Mouse (Mus musculus): ENCODE measurements around the gene Efhd2. TPM values are rescaled to one million over a fixed set of nuclear protein-coding genes. Genes with fewer than 3 reads are reported as not detected.

The Efhd2 gene
- polyA plus RNA-seq, 1 experiment from 2014 or later, result 39.5 TPM

GRCm38 (mm10) chr4:141831361-141831760, 43.4 kb downstream of the Efhd2 start:
- no peak overlapping the region for H3K27ac ChIP-seq
- no peak for DNase-seq (ENCODE audit: extremely low spot score, low spot score)
- no peaks in the 10 kb centered on the region for H3K36me3 ChIP-seq (replicated peaks)
- H3K4me1 ChIP-seq, result peaks cover 4% of the 10 kb centered on the region; the same call in 1 of the 2 replicates
- WGBS, result 82% methylated on average over 7 of the region's 7 CpGs
- no peak overlapping the region for H3K4me3 ChIP-seq
- no peaks in the 10 kb centered on the region for H3K9me3 ChIP-seq
- H3K27me3 ChIP-seq (ENCODE audit: poor library complexity, severe bottlenecking), result no peaks in the 10 kb centered on the region

DNA sequence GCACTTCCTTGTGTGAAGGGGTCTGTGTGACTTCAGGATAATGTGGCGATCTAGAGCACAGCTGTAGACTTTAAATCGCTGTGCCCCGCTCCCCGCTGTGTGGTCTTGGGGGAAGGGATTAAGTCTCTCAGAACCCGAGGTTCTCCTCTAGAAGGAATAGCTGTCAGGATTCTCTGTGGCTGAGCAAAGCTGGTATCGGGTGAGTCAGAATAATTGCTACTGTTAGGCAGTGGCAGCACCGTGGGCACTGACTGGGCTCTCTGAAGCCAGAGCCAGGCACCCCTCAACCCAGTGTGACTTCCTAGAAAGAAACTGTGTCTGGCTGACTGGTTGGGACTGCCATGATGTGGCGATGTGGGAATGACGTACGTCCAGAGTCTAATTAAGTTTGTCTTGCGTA, 44.3 kb downstream of the Efhd2 start:
- Histone ChIP-seq H3K9me3 (no peaks in the 10 kb centered on the region), H3K4me3 (no peak overlapping the region), H3K36me3 (replicated peaks) (no peaks in the 10 kb centered on the region), H3K27me3 (ENCODE audit: poor library complexity, severe bottlenecking) (no peaks in the 10 kb centered on the region), H3K27ac (no peak overlapping the region), H3K4me1 (peaks cover 4% of the 10 kb centered on the region; the same call in 1 of the 2 replicates)
- no peak for DNase-seq (ENCODE audit: extremely low spot score, low spot score)
- WGBS, result 57% methylated on average over 11 of the region's 11 CpGs

GRCm38 (mm10) chr4:141828177-141828576, 46.5 kb downstream of the Efhd2 start:
- Histone ChIP-seq H3K36me3 (replicated peaks) (no peaks in the 10 kb centered on the region), H3K4me1 (peaks cover 5% of the 10 kb centered on the region; the same call in 1 of the 2 replicates), H3K27me3 (ENCODE audit: poor library complexity, severe bottlenecking) (no peaks in the 10 kb centered on the region), H3K9me3 (no peaks in the 10 kb centered on the region), H3K27ac (no peak overlapping the region), H3K4me3 (no peak overlapping the region)
- DNase-seq (ENCODE audit: extremely low spot score, low spot score), result no peak
- WGBS, result 76% methylated on average over 4 of the region's 4 CpGs

- Histone ChIP-seq H3K27me3 (ENCODE audit: poor library complexity, severe bottlenecking) (no peaks in the 10 kb centered on the region), H3K4me1 (peaks cover 9% of the 10 kb centered on the region), H3K27ac (no peak overlapping the region), H3K9me3 (no peaks in the 10 kb centered on the region), H3K36me3 (replicated peaks) (no peaks in the 10 kb centered on the region), H3K4me3 (no peak overlapping the region)
- WGBS, result 92% methylated on average over 2 of the region's 2 CpGs
- no peak for DNase-seq (ENCODE audit: extremely low spot score, low spot score)
These were observed 47.3 kb downstream of the Efhd2 start for GRCm38 (mm10) chr4:141827401-141827800.

- no peak within 1 kb of the TSS for H3K4me3 ChIP-seq
- no peak for DNase-seq (ENCODE audit: extremely low spot score, low spot score)
- H3K27me3 ChIP-seq (ENCODE audit: poor library complexity, severe bottlenecking), result no peaks in the 10 kb centered on the region
- H3K36me3 ChIP-seq (replicated peaks), result no peaks in the 10 kb centered on the region
- 75% methylated on average over 5 of the region's 5 CpGs for WGBS
- no peak within 1 kb of the TSS for H3K27ac ChIP-seq
- peaks cover 12% of the 10 kb centered on the region for H3K4me1 ChIP-seq
- H3K9me3 ChIP-seq, result no peaks in the 10 kb centered on the region
These were observed 48.7 kb downstream of the Efhd2 start, which contains the start of gene Cela2a for GRCm38 (mm10) chr4:141826060-141826459. Gene Cela2a, minus strand, starts transcription at chr4:141826160.

DNA sequence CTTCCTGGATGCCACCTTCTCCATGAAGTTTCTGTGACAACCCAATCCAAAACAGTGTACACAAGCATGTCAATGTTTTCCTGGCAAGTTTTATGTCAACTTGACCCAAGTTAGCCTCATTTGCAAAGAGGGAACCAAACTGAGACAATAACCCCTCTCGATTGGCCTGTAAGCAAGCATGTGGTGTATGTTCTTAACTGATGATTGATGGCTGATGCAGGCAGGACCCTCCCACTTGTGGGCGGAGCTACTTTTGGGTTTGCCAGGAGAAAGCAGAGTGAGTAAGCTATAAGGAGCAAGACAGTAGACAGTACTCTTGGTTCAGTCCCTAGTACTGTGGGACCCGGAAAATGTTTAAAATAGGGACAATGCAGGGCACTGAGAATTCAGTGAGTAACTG, 51.7 kb downstream of the Efhd2 start:
- no peaks in the 10 kb centered on the region for H3K36me3 ChIP-seq (replicated peaks)
- peaks cover 8% of the 10 kb centered on the region; the same call in 1 of the 2 replicates for H3K4me1 ChIP-seq
- 70% methylated on average over 3 of the region's 3 CpGs for WGBS
- H3K4me3 ChIP-seq, result no peak overlapping the region
- no peaks in the 10 kb centered on the region for H3K27me3 ChIP-seq (ENCODE audit: poor library complexity, severe bottlenecking)
- H3K9me3 ChIP-seq, result no peaks in the 10 kb centered on the region
- H3K27ac ChIP-seq, result no peak overlapping the region
- no peak for DNase-seq (ENCODE audit: extremely low spot score, low spot score)

- peaks cover 17% of the 10 kb centered on the region for H3K4me1 ChIP-seq
- DNase-seq (ENCODE audit: extremely low spot score, low spot score), result no peak
- H3K9me3 ChIP-seq, result no peaks in the 10 kb centered on the region
- WGBS, result 79% methylated on average over 10 of the region's 10 CpGs
- H3K27ac ChIP-seq, result no peak overlapping the region
- no peaks in the 10 kb centered on the region for H3K36me3 ChIP-seq (replicated peaks)
- no peak overlapping the region for H3K4me3 ChIP-seq
- H3K27me3 ChIP-seq (ENCODE audit: poor library complexity, severe bottlenecking), result no peaks in the 10 kb centered on the region
These were observed 52.6 kb downstream of the Efhd2 start for GRCm38 (mm10) chr4:141822089-141822488.

DNA sequence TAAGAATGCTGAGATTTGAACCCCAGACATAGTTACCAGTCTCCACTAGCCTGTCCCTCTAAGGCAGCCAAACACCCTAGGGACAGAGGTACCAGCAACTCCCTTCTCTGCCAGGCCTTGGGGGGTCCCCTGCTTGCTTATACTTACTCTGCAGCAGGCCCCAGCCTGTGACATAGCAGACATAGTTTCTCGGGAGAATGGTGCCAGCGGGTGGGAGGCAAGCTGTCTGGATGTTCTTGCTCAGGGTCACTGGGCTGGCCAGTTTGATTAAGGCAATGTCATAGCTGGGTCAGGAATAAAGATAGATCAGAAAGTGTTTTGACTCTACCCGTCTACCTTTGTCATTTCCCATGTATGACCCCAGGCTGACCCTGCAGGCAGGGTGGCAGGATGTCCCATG, 53.5 kb downstream of the Efhd2 start:
- no peak for DNase-seq (ENCODE audit: extremely low spot score, low spot score)

DNA sequence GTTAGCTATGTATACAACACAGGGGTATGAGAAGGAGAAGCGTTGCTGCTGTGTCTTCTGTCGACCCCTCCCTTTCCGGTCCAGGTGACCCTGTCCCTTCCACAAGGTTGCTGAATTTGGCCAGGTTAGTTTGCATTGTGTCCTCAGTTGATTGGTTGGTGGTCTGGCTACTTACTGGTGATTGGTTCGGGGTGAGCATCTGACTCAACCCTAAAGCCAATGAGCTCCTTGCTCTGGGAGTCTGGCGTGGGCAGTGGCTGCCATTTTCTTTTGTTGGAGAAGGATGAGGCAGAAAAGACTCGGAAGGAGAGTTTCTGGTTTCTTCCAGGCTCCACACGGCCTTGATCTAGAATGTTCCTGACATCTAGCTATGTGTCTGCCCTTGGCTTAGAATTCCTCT, 55.4 kb downstream of the Efhd2 start:
- H3K36me3 ChIP-seq (replicated peaks), result peaks cover 20% of the 10 kb centered on the region
- H3K27ac ChIP-seq, result no peak overlapping the region
- DNase-seq (ENCODE audit: extremely low spot score, low spot score), result no peak
- WGBS, result 95% methylated on average over 7 of the region's 7 CpGs
- no peaks in the 10 kb centered on the region for H3K27me3 ChIP-seq (ENCODE audit: poor library complexity, severe bottlenecking)
- no peaks in the 10 kb centered on the region for H3K9me3 ChIP-seq
- H3K4me3 ChIP-seq, result no peak overlapping the region
- peaks cover 24% of the 10 kb centered on the region for H3K4me1 ChIP-seq

More for the DNA sequence above, 53.5 kb downstream of the Efhd2 start:
- WGBS, result 86% methylated on average over 3 of the region's 3 CpGs
- Histone ChIP-seq H3K4me1 (peaks cover 22% of the 10 kb centered on the region), H3K27ac (no peak overlapping the region), H3K9me3 (no peaks in the 10 kb centered on the region), H3K27me3 (ENCODE audit: poor library complexity, severe bottlenecking) (no peaks in the 10 kb centered on the region), H3K36me3 (replicated peaks) (0 out of 2 replicates have a peak, but pooled peaks cover 1% of the 10 kb centered on the region), H3K4me3 (no peak overlapping the region)

- no peak for DNase-seq (ENCODE audit: extremely low spot score, low spot score)
- Histone ChIP-seq H3K4me3 (no peak overlapping the region), H3K9me3 (no peaks in the 10 kb centered on the region), H3K36me3 (replicated peaks) (peaks cover 25% of the 10 kb centered on the region), H3K27me3 (ENCODE audit: poor library complexity, severe bottlenecking) (no peaks in the 10 kb centered on the region), H3K27ac (no peak overlapping the region), H3K4me1 (peaks cover 24% of the 10 kb centered on the region)
- 91% methylated on average over 13 of the region's 13 CpGs for WGBS
These were observed 55.9 kb downstream of the Efhd2 start for GRCm38 (mm10) chr4:141818861-141819260.

- DNase-seq (ENCODE audit: extremely low spot score, low spot score), result no peak
- Histone ChIP-seq H3K36me3 (replicated peaks) (peaks cover 35% of the 10 kb centered on the region), H3K9me3 (no peaks in the 10 kb centered on the region), H3K4me1 (peaks cover 20% of the 10 kb centered on the region), H3K27me3 (ENCODE audit: poor library complexity, severe bottlenecking) (no peaks in the 10 kb centered on the region), H3K27ac (peak overlapping the region; percentile 40; the same call in 1 of the 2 replicates), H3K4me3 (no peak overlapping the region)
- WGBS, result 51% methylated on average over 10 of the region's 10 CpGs
These were observed 57.0 kb downstream of the Efhd2 start for GRCm38 (mm10) chr4:141817706-141818105.

- WGBS, result 65% methylated on average over 14 of the region's 14 CpGs
- peaks cover 16% of the 10 kb centered on the region for H3K4me1 ChIP-seq
These were observed 57.7 kb downstream of the Efhd2 start for GRCm38 (mm10) chr4:141816776-141817655.

GRCm38 (mm10) chr4:141816267-141816666, 58.5 kb downstream of the Efhd2 start:
- H3K4me1 ChIP-seq, result peaks cover 16% of the 10 kb centered on the region
- DNase-seq (ENCODE audit: extremely low spot score, low spot score), result no peak
- H3K27ac ChIP-seq, result peak overlapping the region; percentile 53
- 84% methylated on average over 7 of the region's 7 CpGs for WGBS
- no peak overlapping the region for H3K4me3 ChIP-seq
- no peaks in the 10 kb centered on the region for H3K27me3 ChIP-seq (ENCODE audit: poor library complexity, severe bottlenecking)
- no peaks in the 10 kb centered on the region for H3K9me3 ChIP-seq
- peaks cover 50% of the 10 kb centered on the region for H3K36me3 ChIP-seq (replicated peaks)

More at GRCm38 (mm10) chr4:141816776-141817655, 57.7 kb downstream of the Efhd2 start:
- H3K36me3 ChIP-seq (replicated peaks), result peaks cover 42% of the 10 kb centered on the region
- peak overlapping the region; percentile 40 for H3K27ac ChIP-seq
- no peaks in the 10 kb centered on the region for H3K9me3 ChIP-seq
- no peaks in the 10 kb centered on the region for H3K27me3 ChIP-seq (ENCODE audit: poor library complexity, severe bottlenecking)
- DNase-seq (ENCODE audit: extremely low spot score, low spot score), result no peak
- H3K4me3 ChIP-seq, result no peak overlapping the region
